Mouse (Mus musculus): ENCODE measurements around the gene Pcsk6. TPM values are rescaled to one million over a fixed set of nuclear protein-coding genes. Genes with fewer than 3 reads are reported as not detected.

Pcsk6 gene
- total and polyA plus RNA-seq, 3 experiments: 0.05 TPM; not detected in 2

DNA sequence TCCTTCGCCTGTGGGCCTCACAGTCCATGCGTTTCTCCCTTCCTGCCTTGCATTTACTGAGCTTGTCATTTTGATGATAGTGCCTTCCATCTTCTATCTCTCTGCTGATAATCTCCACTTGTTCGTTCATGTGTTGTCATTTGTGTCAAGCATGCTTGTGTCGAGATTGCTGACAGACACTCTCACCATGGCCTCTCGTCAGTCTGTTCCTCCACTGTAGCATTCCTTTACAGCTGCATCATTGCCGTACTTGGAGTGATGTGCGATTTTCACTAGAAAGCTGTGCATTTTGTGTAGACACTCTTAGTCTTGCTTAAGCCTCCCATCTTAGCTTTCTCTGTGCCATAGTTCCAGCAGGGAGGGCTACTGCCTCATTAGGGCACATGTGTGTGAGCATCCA lies 79.5 kb downstream of the Pcsk6 start:
- Histone ChIP-seq H3K4me1 (ENCODE audit: insufficient read depth, low read depth, low read length) (no peaks in the 10 kb centered on the region), H3K9me3 (replicated peaks) (no peaks in the 10 kb centered on the region), H3K4me3 (ENCODE audit: low read depth, low read length) (no peak overlapping the region), H3K36me3 (replicated peaks) (no peaks in the 10 kb centered on the region), H3K27me3 (ENCODE audit: insufficient read depth, low read length) (no peaks in the 10 kb centered on the region; the same call in 1 of the 2 replicates)
- DNase-seq (ENCODE audit: low spot score): no peak
- TF ChIP-seq CTCF (IDR thresholded peaks at IDR 0.05; ENCODE audit: low read depth, low read length) (no peak), GATA2 (IDR thresholded peaks at IDR 0.05; ENCODE audit: borderline replicate concordance, low read depth, low read length) (no peak), POLR2AphosphoS5 (IDR thresholded peaks at IDR 0.05; ENCODE audit: insufficient replicate concordance, low read depth, low read length) (no peak), TAL1 (conservative IDR thresholded peaks at IDR 0.05; ENCODE audit: low read depth, low read length) (no peak), GATA1 (IDR thresholded peaks at IDR 0.05; ENCODE audit: borderline replicate concordance, low read length) (no peak)
- ATAC-seq (ENCODE audit: extremely low read depth, insufficient number of reproducible peaks, low FRiP score, poor library complexity, severe bottlenecking): no peak

DNA sequence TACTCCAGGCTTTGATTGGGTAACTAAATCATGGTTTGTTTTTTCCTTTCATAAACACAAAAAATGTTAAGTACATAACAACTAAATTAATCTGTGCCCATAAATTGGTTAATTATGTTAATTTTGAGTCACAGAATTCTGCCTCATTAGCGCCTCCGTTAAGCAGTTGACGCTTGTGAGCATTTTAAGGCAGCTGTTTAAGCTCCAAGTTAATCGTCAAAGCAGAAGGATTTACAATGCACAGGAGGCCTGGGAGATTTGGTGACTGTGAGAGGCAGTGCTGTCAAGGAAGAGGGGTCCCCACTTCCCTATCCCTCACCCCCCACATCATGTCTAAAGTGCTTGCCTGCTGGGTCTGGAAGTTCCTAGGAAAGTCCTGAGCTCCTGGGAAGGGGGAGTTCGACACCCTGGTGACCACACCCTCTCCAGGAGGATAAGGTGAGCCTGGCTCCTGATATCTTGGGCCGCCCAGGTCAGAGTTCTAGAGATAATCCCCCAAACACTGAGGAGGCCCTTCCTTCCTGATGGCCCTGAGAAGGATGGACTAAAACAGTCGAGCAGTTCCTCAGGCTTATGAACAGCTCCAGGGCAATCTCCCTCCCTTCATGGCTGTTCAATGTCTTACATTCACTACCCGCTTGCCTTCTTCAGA lies 83.9 kb downstream of the Pcsk6 start:
- Histone ChIP-seq H3K4me3 (ENCODE audit: low read depth, low read length) (no peak overlapping the region), H3K9me3 (replicated peaks) (no peaks in the 10 kb centered on the region), H3K27me3 (ENCODE audit: insufficient read depth, low read length) (no peaks in the 10 kb centered on the region; the same call in 1 of the 2 replicates), H3K4me1 (ENCODE audit: insufficient read depth, low read depth, low read length) (no peaks in the 10 kb centered on the region), H3K36me3 (replicated peaks) (no peaks in the 10 kb centered on the region)
- DNase-seq (ENCODE audit: low spot score) (no peak), ATAC-seq (ENCODE audit: extremely low read depth, insufficient number of reproducible peaks, low FRiP score, poor library complexity, severe bottlenecking) (no peak)
- TF ChIP-seq GATA2 (IDR thresholded peaks at IDR 0.05; ENCODE audit: borderline replicate concordance, low read depth, low read length): no peak
- no peak for TF ChIP-seq TAL1 (conservative IDR thresholded peaks at IDR 0.05; ENCODE audit: low read depth, low read length)
- TF ChIP-seq POLR2AphosphoS5 (IDR thresholded peaks at IDR 0.05; ENCODE audit: insufficient replicate concordance, low read depth, low read length): no peak
- TF ChIP-seq GATA1 (IDR thresholded peaks at IDR 0.05; ENCODE audit: borderline replicate concordance, low read length): no peak
- no peak for TF ChIP-seq CTCF (IDR thresholded peaks at IDR 0.05; ENCODE audit: low read depth, low read length)

DNA sequence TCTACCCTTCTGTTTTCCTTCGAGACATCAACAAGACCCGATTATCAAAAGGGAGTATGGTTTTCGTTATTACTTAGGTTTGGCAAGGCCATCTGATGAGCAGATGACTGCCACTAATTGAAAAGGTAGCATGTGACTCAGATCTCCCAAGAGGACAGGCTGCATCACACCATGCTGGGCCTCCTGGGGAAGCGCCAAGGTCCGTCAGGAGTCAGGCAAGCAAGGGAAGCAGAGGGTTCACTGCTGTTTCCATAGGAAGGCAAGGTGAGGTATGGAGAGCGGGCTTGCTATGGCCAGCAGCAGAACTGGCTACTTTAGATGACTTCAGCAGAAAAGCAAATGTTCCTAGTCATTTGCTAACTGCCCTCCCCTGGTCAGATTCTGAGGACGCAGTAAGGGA lies 84.9 kb downstream of the Pcsk6 start:
- ATAC-seq (ENCODE audit: extremely low read depth, insufficient number of reproducible peaks, low FRiP score, poor library complexity, severe bottlenecking) (no peak), DNase-seq (ENCODE audit: low spot score) (no peak)
- TF ChIP-seq TAL1 (conservative IDR thresholded peaks at IDR 0.05; ENCODE audit: low read depth, low read length) (no peak), GATA2 (IDR thresholded peaks at IDR 0.05; ENCODE audit: borderline replicate concordance, low read depth, low read length) (no peak), CTCF (IDR thresholded peaks at IDR 0.05; ENCODE audit: low read depth, low read length) (no peak), POLR2AphosphoS5 (IDR thresholded peaks at IDR 0.05; ENCODE audit: insufficient replicate concordance, low read depth, low read length) (no peak), GATA1 (IDR thresholded peaks at IDR 0.05; ENCODE audit: borderline replicate concordance, low read length) (no peak)
- no peaks in the 10 kb centered on the region for H3K9me3 ChIP-seq (replicated peaks)
- no peaks in the 10 kb centered on the region; the same call in 1 of the 2 replicates for H3K27me3 ChIP-seq (ENCODE audit: insufficient read depth, low read length)
- H3K4me1 ChIP-seq (ENCODE audit: insufficient read depth, low read depth, low read length): no peaks in the 10 kb centered on the region
- no peak overlapping the region for H3K4me3 ChIP-seq (ENCODE audit: low read depth, low read length)
- no peaks in the 10 kb centered on the region for H3K36me3 ChIP-seq (replicated peaks)

DNA sequence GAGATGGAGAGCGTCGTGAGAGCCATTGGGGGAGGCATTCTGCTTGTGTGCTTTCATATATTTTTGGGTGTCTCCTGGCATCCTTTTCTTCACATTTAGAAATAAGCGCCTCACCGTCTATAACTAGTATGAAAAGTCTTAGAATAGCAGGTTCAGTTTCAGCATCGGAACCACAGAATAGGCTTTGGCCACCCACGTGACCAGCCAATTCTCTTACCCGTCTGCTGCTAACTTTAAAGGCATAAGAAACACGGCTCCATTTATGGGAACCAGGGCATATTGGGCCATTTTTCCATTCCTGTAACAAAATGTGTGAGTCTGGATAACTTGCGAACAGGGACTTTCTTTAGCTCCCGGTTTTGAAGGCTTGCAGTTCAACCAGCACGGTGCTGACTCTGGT lies 87.4 kb downstream of the Pcsk6 start:
- ATAC-seq (ENCODE audit: extremely low read depth, insufficient number of reproducible peaks, low FRiP score, poor library complexity, severe bottlenecking) (no peak), DNase-seq (ENCODE audit: low spot score) (no peak)
- H3K36me3 ChIP-seq (replicated peaks): no peaks in the 10 kb centered on the region
- H3K4me3 ChIP-seq (ENCODE audit: low read depth, low read length): no peak overlapping the region
- H3K9me3 ChIP-seq (replicated peaks): no peaks in the 10 kb centered on the region
- no peak for TF ChIP-seq CTCF (IDR thresholded peaks at IDR 0.05; ENCODE audit: low read depth, low read length)
- TF ChIP-seq GATA1 (IDR thresholded peaks at IDR 0.05; ENCODE audit: borderline replicate concordance, low read length): no peak
- TF ChIP-seq POLR2AphosphoS5 (IDR thresholded peaks at IDR 0.05; ENCODE audit: insufficient replicate concordance, low read depth, low read length): no peak
- no peak for TF ChIP-seq GATA2 (IDR thresholded peaks at IDR 0.05; ENCODE audit: borderline replicate concordance, low read depth, low read length)
- no peak for TF ChIP-seq TAL1 (conservative IDR thresholded peaks at IDR 0.05; ENCODE audit: low read depth, low read length)
- H3K27me3 ChIP-seq (ENCODE audit: insufficient read depth, low read length): no peaks in the 10 kb centered on the region; the same call in 1 of the 2 replicates
- no peaks in the 10 kb centered on the region for H3K4me1 ChIP-seq (ENCODE audit: insufficient read depth, low read depth, low read length)

DNA sequence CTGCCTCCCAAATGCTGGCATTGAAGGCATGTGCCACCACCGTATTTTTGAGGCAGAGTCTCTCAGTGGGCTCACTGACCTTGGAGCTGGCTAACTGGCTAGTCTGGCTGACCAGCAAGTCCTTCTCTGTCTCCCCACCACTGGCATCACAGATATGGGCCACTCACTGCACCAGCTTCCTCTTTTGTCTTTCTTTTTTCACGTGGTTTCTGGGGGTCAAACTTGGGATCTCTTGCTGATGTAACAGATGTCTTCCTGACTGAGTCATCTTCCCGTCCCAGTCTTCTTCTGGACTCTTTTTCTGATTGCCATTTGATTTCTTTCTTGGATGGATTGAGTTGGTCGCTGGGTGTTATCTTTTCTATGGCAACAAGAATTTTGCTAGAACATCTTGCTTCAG lies 93.0 kb downstream of the Pcsk6 start:
- Histone ChIP-seq H3K27me3 (ENCODE audit: insufficient read depth, low read length) (no peaks in the 10 kb centered on the region), H3K9me3 (replicated peaks) (no peaks in the 10 kb centered on the region), H3K36me3 (replicated peaks) (no peaks in the 10 kb centered on the region), H3K4me1 (ENCODE audit: insufficient read depth, low read depth, low read length) (no peaks in the 10 kb centered on the region), H3K4me3 (ENCODE audit: low read depth, low read length) (no peak overlapping the region)
- ATAC-seq (ENCODE audit: extremely low read depth, insufficient number of reproducible peaks, low FRiP score, poor library complexity, severe bottlenecking) (no peak), DNase-seq (ENCODE audit: low spot score) (no peak)
- no peak for TF ChIP-seq CTCF (IDR thresholded peaks at IDR 0.05; ENCODE audit: low read depth, low read length)
- TF ChIP-seq GATA1 (IDR thresholded peaks at IDR 0.05; ENCODE audit: borderline replicate concordance, low read length): no peak
- no peak for TF ChIP-seq GATA2 (IDR thresholded peaks at IDR 0.05; ENCODE audit: borderline replicate concordance, low read depth, low read length)
- no peak for TF ChIP-seq POLR2AphosphoS5 (IDR thresholded peaks at IDR 0.05; ENCODE audit: insufficient replicate concordance, low read depth, low read length)
- TF ChIP-seq TAL1 (conservative IDR thresholded peaks at IDR 0.05; ENCODE audit: low read depth, low read length): no peak

DNA sequence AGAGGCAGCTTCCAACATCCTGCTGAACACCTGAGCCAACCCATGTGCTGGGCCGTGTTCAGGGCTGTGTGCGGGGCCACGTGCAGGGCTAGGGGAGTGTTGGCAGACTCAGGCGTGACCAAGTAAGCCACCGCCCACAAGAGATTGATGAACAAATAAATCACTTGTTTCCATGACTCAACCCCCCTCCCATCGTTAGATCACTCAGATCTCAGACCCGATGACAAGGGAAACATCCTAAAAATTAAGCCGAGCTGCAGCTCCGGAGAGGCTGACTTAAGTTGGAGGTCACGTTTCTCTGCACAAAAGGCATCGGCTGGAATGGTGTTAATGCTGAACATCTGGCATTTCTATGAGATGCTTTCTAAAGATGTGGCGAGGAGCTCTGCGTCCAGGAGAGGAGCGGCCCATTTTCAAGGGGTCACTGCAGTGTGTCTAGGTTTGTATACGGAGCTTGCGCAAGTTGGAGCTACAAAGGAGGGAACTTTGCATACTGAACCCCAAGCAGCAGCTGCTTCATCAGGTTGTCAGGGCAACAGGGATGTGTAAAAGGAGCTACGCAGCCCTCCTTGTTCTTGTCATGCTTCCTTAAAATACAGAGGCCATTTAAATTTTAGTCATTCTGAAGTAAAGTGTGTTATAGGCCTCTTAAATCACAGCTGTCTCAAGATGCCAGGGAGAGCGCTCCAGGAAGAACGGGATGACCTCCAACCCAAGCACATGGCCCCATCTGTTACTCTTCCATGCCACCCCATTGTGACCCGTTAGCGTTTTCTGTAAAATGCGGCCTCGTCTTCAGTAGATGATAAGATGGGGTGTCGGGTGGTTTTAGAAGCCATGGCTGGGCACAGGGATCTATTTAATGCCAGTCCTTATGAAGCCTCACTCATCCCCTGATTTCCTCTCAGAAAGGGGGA lies 94.0 kb downstream of the Pcsk6 start:
- H3K27me3 ChIP-seq (ENCODE audit: insufficient read depth, low read length): no peaks in the 10 kb centered on the region
- no peaks in the 10 kb centered on the region for H3K4me1 ChIP-seq (ENCODE audit: insufficient read depth, low read depth, low read length)
- DNase-seq (ENCODE audit: low spot score): no peak
- TF ChIP-seq POLR2AphosphoS5 (IDR thresholded peaks at IDR 0.05; ENCODE audit: insufficient replicate concordance, low read depth, low read length) (no peak), TAL1 (conservative IDR thresholded peaks at IDR 0.05; ENCODE audit: low read depth, low read length) (no peak), CTCF (IDR thresholded peaks at IDR 0.05; ENCODE audit: low read depth, low read length) (no peak)
- H3K9me3 ChIP-seq (replicated peaks): no peaks in the 10 kb centered on the region
- no peak overlapping the region for H3K4me3 ChIP-seq (ENCODE audit: low read depth, low read length)
- ATAC-seq (ENCODE audit: extremely low read depth, insufficient number of reproducible peaks, low FRiP score, poor library complexity, severe bottlenecking): no peak
- no peaks in the 10 kb centered on the region for H3K36me3 ChIP-seq (replicated peaks)
